Mouse (Mus musculus) megakaryocyte progenitor cell, adult 5-6 weeks (primary cell): Measurements from ENCODE around the gene Ispd. TPM values are rescaled to one million over a fixed set of nuclear protein-coding genes. Genes with fewer than 3 reads are reported as not detected.

Source experiments
- ATAC-seq: replicated peaks from 2 replicates; pipeline ENCODE4 v1.8.0; 2016; ENCODE audit warnings: mild to moderate bottlenecking, moderate TSS enrichment, inconsistent platforms; ENCODE audit not compliant: poor library complexity
- total RNA-seq, 2 experiments: library from RNA; stranded (forward) in 1 of 2; stranded (reverse) in 1 of 2; fragments of 157-497, 149-512 nt in 1 of 2; fragments of 200-1000 nt in 1 of 2; gene quantifications; 2 replicates each; pipeline versions ENCODE4 v1.2.3 to v1.2.4; 2015 to 2017

Gene Ispd
- total RNA-seq, 2 experiments from 2014 or later = 3.2 TPM

- ATAC-seq = peak; percentile 91
Observed at GRCm38 (mm10) chr12:36554697-36555096, 173.4 kb downstream of the Ispd start.

- ATAC-seq = no peak
Observed at GRCm38 (mm10) chr12:36564146-36564545, 182.9 kb downstream of the Ispd start.

GRCm38 (mm10) chr12:36566974-36567373, 185.7 kb downstream of the Ispd start:
- peak; percentile 50; the same call in 1 of the 2 replicates for ATAC-seq

- no peak for ATAC-seq
Observed at GRCm38 (mm10) chr12:36570414-36571095, 189.3 kb downstream of the Ispd start.

GRCm38 (mm10) chr12:36584828-36585227, 203.6 kb downstream of the Ispd start:
- ATAC-seq = no peak

GRCm38 (mm10) chr12:36597539-36598250, 216.4 kb downstream of the Ispd start:
- no peak for ATAC-seq

- no peak for ATAC-seq
Observed at GRCm38 (mm10) chr12:36621960-36622736, 240.9 kb downstream of the Ispd start.

GRCm38 (mm10) chr12:36627204-36627603, 246.0 kb downstream of the Ispd start:
- no peak for ATAC-seq

- ATAC-seq = peak; percentile 97
Observed at GRCm38 (mm10) chr12:36632427-36632826, 251.2 kb downstream of the Ispd start.

- peak; percentile 55; the same call in 1 of the 2 replicates for ATAC-seq
Observed at GRCm38 (mm10) chr12:36647514-36647913, 266.3 kb downstream of the Ispd start.

GRCm38 (mm10) chr12:36662496-36662895, 281.2 kb downstream of the Ispd start:
- no peak for ATAC-seq

- ATAC-seq = no peak
Observed at GRCm38 (mm10) chr12:36664783-36665182, 283.5 kb downstream of the Ispd start.

- ATAC-seq = no peak
Observed at GRCm38 (mm10) chr12:36666771-36667170, 285.5 kb downstream of the Ispd start.

GRCm38 (mm10) chr12:36670164-36670908, 289.1 kb downstream of the Ispd start:
- peak; percentile 34; the same call in 1 of the 2 replicates for ATAC-seq

- peak; percentile 66 for ATAC-seq
Observed at GRCm38 (mm10) chr12:36670915-36671579, 289.8 kb downstream of the Ispd start.

GRCm38 (mm10) chr12:36674481-36674880, 293.2 kb downstream of the Ispd start:
- no peak for ATAC-seq

GRCm38 (mm10) chr12:36678220-36678619, 297.0 kb downstream of the Ispd start:
- no peak for ATAC-seq

GRCm38 (mm10) chr12:36680883-36681505, 299.7 kb downstream of the Ispd start:
- no peak for ATAC-seq

GRCm38 (mm10) chr12:36681779-36682178, 300.5 kb downstream of the Ispd start:
- no peak for ATAC-seq

- no peak for ATAC-seq
Observed at GRCm38 (mm10) chr12:36694072-36694471, 312.8 kb downstream of the Ispd start.
